In the genomic region with DNA sequence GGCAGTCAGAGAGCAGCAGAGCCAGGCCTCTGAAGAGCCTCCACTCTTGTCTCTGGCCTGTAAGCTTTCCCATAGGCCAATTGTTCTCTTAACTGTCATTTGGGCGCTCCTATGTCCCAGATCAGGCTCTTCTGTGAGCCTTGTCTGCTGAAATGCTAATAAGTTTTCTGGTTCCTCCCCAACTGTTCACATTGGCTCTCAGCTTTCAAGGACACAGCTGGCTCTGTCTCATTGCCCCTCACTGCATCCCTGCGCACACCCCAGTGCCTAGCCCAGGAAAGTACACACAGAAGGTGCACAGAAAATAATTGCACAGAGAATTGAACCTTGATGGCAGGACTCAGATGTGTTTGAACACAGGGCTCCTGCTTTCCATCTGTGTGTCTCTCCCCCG, we compare ENCODE assay signal across 14 mouse cellular contexts. TPM values are rescaled to one million over a fixed set of nuclear protein-coding genes. Genes with fewer than 3 reads are reported as not detected.
DNase-seq lines count a peak whose midpoint lies in the region; ATAC-seq and TF ChIP-seq lines count a peak whose summit lies in the region.
"Had no signal": no experiment of that assay in that cellular context is flagged by ENCODE, and none has a peak within 500 bp of the region (broad histone marks: within the 10 kb centered on the region; RNA-seq: fewer than 3 reads in every experiment).

No protein-coding gene starts in this region.

- peak overlapping the region; percentile 9; the same call in 1 of the 2 replicates for H3K27ac ChIP-seq in forebrain, postnatal 0 days (ENCODE audit: low read depth, low read length)
- H3K27ac ChIP-seq in forebrain, embryonic 13.5 days = no peak overlapping the region
- peak overlapping the region; percentile 63 for H3K27ac ChIP-seq in hindbrain, embryonic 13.5 days
- no peak overlapping the region for H3K27ac ChIP-seq in liver, embryonic 12.5 days
- H3K27ac ChIP-seq: embryonic facial prominence, embryonic 15.5 days; limb, embryonic 15.5 days had no signal

- DNase-seq in forebrain, postnatal 0 days = no peak
- DNase-seq in R1 (ENCODE audit: low read depth, low spot score) = peak; percentile 82
- peak; percentile 38 for DNase-seq in neural tube, embryonic 10.5 days (ENCODE audit: extremely low spot score, low spot score)
- no peak for DNase-seq in adrenal gland, postnatal 36 days
- no peak for DNase-seq in layer of hippocampus, adult 11-12 months (ENCODE audit: low spot score)
- DNase-seq: adrenal gland, postnatal 10 days; lung, postnatal 14 days; right cerebral cortex, adult 18-20 months had no signal

- 32% methylated on average over 3 of the region's 3 CpGs for WGBS in forebrain, postnatal 0 days
- WGBS in forebrain, embryonic 13.5 days = 29% methylated on average over 3 of the region's 3 CpGs
- WGBS in hindbrain, embryonic 13.5 days = 18% methylated on average over 3 of the region's 3 CpGs
- WGBS in liver, embryonic 12.5 days (ENCODE audit: insufficient replicate concordance) = 66% methylated on average over 3 of the region's 3 CpGs

- no peak overlapping the region for H3K4me3 ChIP-seq in forebrain, postnatal 0 days (ENCODE audit: low read depth, low read length)
- no peak overlapping the region for H3K4me3 ChIP-seq in forebrain, embryonic 13.5 days
- H3K4me3 ChIP-seq in hindbrain, embryonic 13.5 days = no peak overlapping the region
- no peak overlapping the region for H3K4me3 ChIP-seq in liver, embryonic 12.5 days
- H3K4me3 ChIP-seq: embryonic facial prominence, embryonic 15.5 days; limb, embryonic 15.5 days had no signal

- no peak overlapping the region for H3K9ac ChIP-seq in forebrain, postnatal 0 days
- H3K9ac ChIP-seq in forebrain, embryonic 13.5 days = no peak overlapping the region
- H3K9ac ChIP-seq in hindbrain, embryonic 13.5 days = no peak overlapping the region
- no peak overlapping the region for H3K9ac ChIP-seq in liver, embryonic 12.5 days
- H3K9ac ChIP-seq: embryonic facial prominence, embryonic 15.5 days; limb, embryonic 15.5 days had no signal

- no peak for TF ChIP-seq CTCF in forebrain, postnatal 0 days (IDR thresholded peaks at IDR 0.05; ENCODE audit: low read depth)

- ATAC-seq in forebrain, postnatal 0 days = no peak; the same call in 1 of the 2 replicates
- no peak for ATAC-seq in forebrain, embryonic 13.5 days
- ATAC-seq in hindbrain, embryonic 13.5 days (ENCODE audit: low FRiP score) = 0 out of 2 replicates have a peak, but pooled peaks have one; percentile 59
- no peak for ATAC-seq in liver, embryonic 12.5 days

- H3K36me3 ChIP-seq in forebrain, postnatal 0 days (ENCODE audit: insufficient read depth) = no peaks in the 10 kb centered on the region
- H3K36me3 ChIP-seq in forebrain, embryonic 13.5 days (ENCODE audit: poor library complexity, severe bottlenecking) = no peaks in the 10 kb centered on the region
- no peaks in the 10 kb centered on the region for H3K36me3 ChIP-seq in hindbrain, embryonic 13.5 days
- H3K36me3 ChIP-seq in liver, embryonic 12.5 days = no peaks in the 10 kb centered on the region
- H3K36me3 ChIP-seq: embryonic facial prominence, embryonic 15.5 days; limb, embryonic 15.5 days had no signal

- no peaks in the 10 kb centered on the region for H3K4me1 ChIP-seq in forebrain, postnatal 0 days (ENCODE audit: insufficient read depth)
- peaks cover 24% of the 10 kb centered on the region for H3K4me1 ChIP-seq in forebrain, embryonic 13.5 days
- peaks cover 27% of the 10 kb centered on the region for H3K4me1 ChIP-seq in hindbrain, embryonic 13.5 days (replicated peaks)
- no peaks in the 10 kb centered on the region for H3K4me1 ChIP-seq in liver, embryonic 12.5 days

- no peaks in the 10 kb centered on the region for H3K9me3 ChIP-seq in forebrain, postnatal 0 days (ENCODE audit: low read length)
- no peaks in the 10 kb centered on the region for H3K9me3 ChIP-seq in forebrain, embryonic 13.5 days (replicated peaks)
- no peaks in the 10 kb centered on the region for H3K9me3 ChIP-seq in hindbrain, embryonic 13.5 days
- no peaks in the 10 kb centered on the region for H3K9me3 ChIP-seq in liver, embryonic 12.5 days (replicated peaks)
- H3K9me3 ChIP-seq: embryonic facial prominence, embryonic 15.5 days; limb, embryonic 15.5 days had no signal

- H3K4me2 ChIP-seq in forebrain, postnatal 0 days (ENCODE audit: low read depth) = no peak overlapping the region
- no peak overlapping the region for H3K4me2 ChIP-seq in forebrain, embryonic 13.5 days
- H3K4me2 ChIP-seq in hindbrain, embryonic 13.5 days = no peak overlapping the region
- no peak overlapping the region for H3K4me2 ChIP-seq in liver, embryonic 12.5 days
- H3K4me2 ChIP-seq: embryonic facial prominence, embryonic 15.5 days; heart, embryonic 11.5 days; limb, embryonic 15.5 days had no signal

- H3K27me3 ChIP-seq in forebrain, postnatal 0 days (ENCODE audit: insufficient read depth, low read length) = no peaks in the 10 kb centered on the region
- H3K27me3 ChIP-seq in forebrain, embryonic 13.5 days = no peaks in the 10 kb centered on the region
- H3K27me3 ChIP-seq in hindbrain, embryonic 13.5 days = no peaks in the 10 kb centered on the region
- peaks cover 9% of the 10 kb centered on the region; the same call in 1 of the 2 replicates for H3K27me3 ChIP-seq in liver, embryonic 12.5 days (replicated peaks)
- H3K27me3 ChIP-seq: embryonic facial prominence, embryonic 15.5 days; limb, embryonic 15.5 days had no signal

RNA-seq across cellular contexts. Expression of gene Apod, which starts 14.7 kb away (rescaled TPM):
- total RNA-seq in forebrain, postnatal 0 days (2014; rRNA removed) = 81.9 and 84.2 TPM in 2 replicates
- polyA plus RNA-seq in forebrain, postnatal 0 days (2015; fragmentation: Nextera tagmentation; extraction: Ambion mirVana) = 179 and 215 TPM in 2 replicates
- polyA plus RNA-seq in forebrain, embryonic 13.5 days (2015; fragmentation: Nextera tagmentation; extraction: Ambion mirVana) = 28.0 and 32.5 TPM in 2 replicates
- polyA plus RNA-seq in hindbrain, embryonic 13.5 days (2015; fragmentation: Nextera tagmentation; extraction: Ambion mirVana) = 62.3 and 64.0 TPM in 2 replicates
- total RNA-seq in adrenal gland, postnatal 36 days (2021) = 1 to 10 TPM; 4.7 to 4.9 TPM
- polyA plus RNA-seq in liver, embryonic 12.5 days (2016; fragmentation: Nextera tagmentation; extraction: Ambion mirVana) = not detected in 2 replicates
- polyA plus RNA-seq: heart, embryonic 11.5 days had no signal

RNA-seq across cellular contexts. Expression of gene Ppp1r2, which starts 24.9 kb away (rescaled TPM):
- 64.9 and 75.5 TPM in 2 replicates for total RNA-seq in forebrain, postnatal 0 days (2014; rRNA removed)
- 84.9 and 101 TPM in 2 replicates for polyA plus RNA-seq in forebrain, postnatal 0 days (2015; fragmentation: Nextera tagmentation; extraction: Ambion mirVana)
- 91.9 and 95.2 TPM in 2 replicates for polyA plus RNA-seq in forebrain, embryonic 13.5 days (2015; fragmentation: Nextera tagmentation; extraction: Ambion mirVana)
- 108 and 113 TPM in 2 replicates for polyA plus RNA-seq in hindbrain, embryonic 13.5 days (2015; fragmentation: Nextera tagmentation; extraction: Ambion mirVana)
- total RNA-seq in adrenal gland, postnatal 36 days (2021) = 10 to 100 TPM; 76.2 to 76.3 TPM
- polyA plus RNA-seq in liver, embryonic 12.5 days (2016; fragmentation: Nextera tagmentation; extraction: Ambion mirVana) = 48.4 and 49.9 TPM in 2 replicates

Comparison
In these comparisons a context has a peak if more than half of its experiments do, and no peak if none do; other contexts are left out.
1. H3K27ac ChIP-seq: peak in forebrain, postnatal 0 days (single experiment) and hindbrain, embryonic 13.5 days (single experiment); none in forebrain, embryonic 13.5 days (single experiment) and liver, embryonic 12.5 days (single experiment).
2. DNase-seq: peak in R1 (single experiment) and neural tube, embryonic 10.5 days (single experiment); none in forebrain, postnatal 0 days (single experiment), adrenal gland, postnatal 36 days (0 of 2) and layer of hippocampus, adult 11-12 months (single experiment).
3. RNA of gene Apod, which starts 14.7 kb away (polyA plus RNA-seq): 179 to 215 TPM in forebrain, postnatal 0 days, 62.3 to 64.0 TPM in hindbrain, embryonic 13.5 days and 28.0 to 32.5 TPM in forebrain, embryonic 13.5 days; not detected in liver, embryonic 12.5 days; every median in the first group is over 10 times any median in the second.